Mouse (Mus musculus) Patski (cell line): ENCODE measurements at regions not wholly inside any gene's neighbourhood (a gene's known extent, or its start where the extent isn't known, plus 50 kb on each side); places are given as distances from the start of the nearest gene placed in this dataset.

Experiments used
- ATAC-seq: fragments of 100-300 bp; one replicate; pipeline ENCODE4 v1.8.0; 2021
- CTCF ChIA-PET: fragments of 350-600 bp; sonication (Branson Sonifier 250); formaldehyde crosslinking; loops from one replicate; lab custom pipeline; 2022; ENCODE audit warnings: inconsistent platforms; lab: Charles Lee
- POLR2A ChIA-PET: fragments of 350-600 bp; sonication (Branson Sonifier 250); formaldehyde crosslinking; loops from one replicate; lab custom pipeline; 2022; ENCODE audit warnings: antibody characterized with exemption, inconsistent platforms; lab: Charles Lee
- DNase-seq: peaks from one replicate; pipeline ENCODE4 v3.0.0-alpha.2; 2011; ENCODE audit warnings: low read depth, low spot score
- H3K27me3 ChIP-seq: fragments of 371-371 bp; one replicate; pipeline ENCODE4 v1.5.1; 2021
- CTCF ChIP-seq: fragments of 100-300 bp; IDR thresholded peaks from one replicate; pipeline ENCODE4 v1.5.1; 2021
- in situ Hi-C: fragments of 300-500 bp; cut with MboI; formaldehyde crosslinking; loops from 3 replicates; pipeline ENCODE4 v1.11.1; 2018; ENCODE audit warnings: low pct_unique_long_range_greater_than_20kb, mixed read lengths

DNA sequence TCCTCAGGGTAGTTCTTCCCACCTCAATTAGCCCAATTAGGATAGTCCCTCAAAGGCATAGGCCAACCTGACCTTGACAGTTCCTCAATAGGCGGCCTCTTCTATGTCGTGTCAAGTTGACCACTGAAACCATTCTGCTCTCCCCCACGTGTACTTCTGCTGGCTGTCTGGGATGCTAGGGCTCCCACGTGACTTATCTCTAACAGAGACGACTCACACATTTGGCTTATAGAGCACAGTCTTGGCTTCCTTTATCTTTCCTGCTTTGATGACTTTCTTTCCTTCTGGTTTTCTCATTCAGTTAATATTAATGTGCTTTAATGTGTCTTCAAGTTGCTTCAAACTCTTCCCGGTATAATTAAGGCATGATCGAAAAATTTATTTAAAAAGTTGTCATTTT lies 284.0 kb upstream of the Gm5148 start:
- ChIA-PET POLR2A (interaction anchor here (0.5 kb wide), 1 partner anchor 198 kb away, joined by 4 read pairs; no protein-coding TSS in a partner anchor), CTCF (interaction anchor here (1.1 to 1.3 kb wide), 2 partner anchors 11 to 25 kb away, joined by 3 to 4 read pairs; no protein-coding TSS in a partner anchor)
- H3K27me3 ChIP-seq, result no peaks in the 10 kb centered on the region
- DNase-seq (no peak), ATAC-seq (no peak)
- TF ChIP-seq CTCF, result no peak
- in situ Hi-C loops, result no loop called here

GRCm38 (mm10) chr3:38007626-38008025 lies 283.3 kb upstream of the Gm5148 start:
- no peak for ATAC-seq
- POLR2A ChIA-PET, result no interaction called here
- H3K27me3 ChIP-seq, result no peaks in the 10 kb centered on the region
- in situ Hi-C loops, result no loop called here
- CTCF ChIA-PET, result no interaction called here
- DNase-seq, result no peak
- no peak for TF ChIP-seq CTCF

- no peak for DNase-seq
- in situ Hi-C loops, result no loop called here
- ChIA-PET CTCF (interaction anchor here (1.3 to 1.6 kb wide), 2 partner anchors 8 to 11 kb away, joined by 3 to 4 read pairs; no protein-coding TSS in a partner anchor), POLR2A (no interaction called here)
- TF ChIP-seq CTCF, result no peak
- H3K27me3 ChIP-seq, result no peaks in the 10 kb centered on the region
- no peak for ATAC-seq
Measured at GRCm38 (mm10) chr3:38002275-38002674, 278.0 kb upstream of the Gm5148 start.

- no peak for DNase-seq
- H3K27me3 ChIP-seq, result no peaks in the 10 kb centered on the region
- no peak for TF ChIP-seq CTCF
- CTCF ChIA-PET, result interaction anchor here (1.0 to 1.6 kb wide), 4 partner anchors 10 to 18 kb away, joined by 3 to 6 read pairs (median 4); no protein-coding TSS in a partner anchor
- in situ Hi-C loops, result no loop called here
- no peak for ATAC-seq
- POLR2A ChIA-PET, result no interaction called here
Measured at GRCm38 (mm10) chr3:37999779-38000178, 275.5 kb upstream of the Gm5148 start.

DNA sequence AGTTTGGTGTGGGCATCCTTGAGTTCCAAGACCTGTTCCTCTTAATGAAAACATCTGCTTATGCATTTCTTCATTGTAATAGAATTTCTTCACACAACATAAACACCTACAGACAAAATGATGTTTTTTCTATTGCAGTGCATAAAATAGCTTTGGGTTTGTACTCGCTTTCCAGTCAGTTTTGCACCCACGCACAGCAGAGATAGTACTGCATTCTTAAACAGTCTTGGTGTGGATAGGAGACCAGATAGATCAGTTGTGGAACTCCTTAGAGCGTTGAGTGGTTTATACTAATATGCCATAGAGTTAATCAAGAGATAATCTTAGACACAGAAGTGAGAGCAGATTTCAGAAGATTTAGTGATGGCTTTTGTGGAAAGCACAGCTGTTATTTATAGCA lies 273.7 kb upstream of the Gm5148 start:
- POLR2A ChIA-PET, result no interaction called here
- TF ChIP-seq CTCF, result no peak
- no peak for DNase-seq
- CTCF ChIA-PET, result interaction anchor here (2.0 kb wide), 1 partner anchor 12 kb away, joined by 4 read pairs; no protein-coding TSS in a partner anchor
- no peak for ATAC-seq
- in situ Hi-C loops, result no loop called here
- H3K27me3 ChIP-seq, result no peaks in the 10 kb centered on the region

DNA sequence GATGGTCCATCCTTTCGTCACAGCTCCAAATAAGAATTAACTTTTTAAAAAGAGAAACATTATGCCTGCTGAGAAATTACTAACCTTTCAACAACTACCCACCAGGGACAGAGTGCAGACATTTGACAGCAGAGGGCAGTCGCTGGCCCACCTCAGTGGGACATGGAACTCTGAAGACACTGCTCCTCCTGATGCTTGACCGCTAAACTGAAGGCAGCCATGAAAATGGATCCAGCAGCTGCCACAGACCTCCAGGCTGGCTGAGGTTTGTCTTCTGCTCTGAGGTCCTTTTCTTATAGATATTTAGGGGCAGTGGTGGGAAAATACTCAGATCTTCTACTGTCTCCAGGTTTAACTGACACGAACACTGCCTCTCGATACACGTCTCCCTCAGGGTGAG lies 265.7 kb upstream of the Gm5148 start:
- TF ChIP-seq CTCF, result no peak

GRCm38 (mm10) chr3:37987775-37988505 lies 263.6 kb upstream of the Gm5148 start:
- ChIA-PET POLR2A (interaction anchor here (1.0 kb wide), 1 partner anchor 339 kb away, joined by 3 read pairs; no protein-coding TSS in a partner anchor), CTCF (interaction anchor here (1.2 to 2.7 kb wide), 2 partner anchors 10 to 16 kb away, joined by 4 to 9 read pairs; no protein-coding TSS in a partner anchor)
- ATAC-seq, result no peak
- H3K27me3 ChIP-seq, result no peaks in the 10 kb centered on the region
- in situ Hi-C loops, result no loop called here
- no peak for TF ChIP-seq CTCF
- no peak for DNase-seq

More for the DNA sequence above, 265.7 kb upstream of the Gm5148 start:
- ChIA-PET CTCF (no interaction called here), POLR2A (no interaction called here)
- in situ Hi-C loops, result no loop called here
- no peak for DNase-seq
- no peak for ATAC-seq
- H3K27me3 ChIP-seq, result no peaks in the 10 kb centered on the region

DNA sequence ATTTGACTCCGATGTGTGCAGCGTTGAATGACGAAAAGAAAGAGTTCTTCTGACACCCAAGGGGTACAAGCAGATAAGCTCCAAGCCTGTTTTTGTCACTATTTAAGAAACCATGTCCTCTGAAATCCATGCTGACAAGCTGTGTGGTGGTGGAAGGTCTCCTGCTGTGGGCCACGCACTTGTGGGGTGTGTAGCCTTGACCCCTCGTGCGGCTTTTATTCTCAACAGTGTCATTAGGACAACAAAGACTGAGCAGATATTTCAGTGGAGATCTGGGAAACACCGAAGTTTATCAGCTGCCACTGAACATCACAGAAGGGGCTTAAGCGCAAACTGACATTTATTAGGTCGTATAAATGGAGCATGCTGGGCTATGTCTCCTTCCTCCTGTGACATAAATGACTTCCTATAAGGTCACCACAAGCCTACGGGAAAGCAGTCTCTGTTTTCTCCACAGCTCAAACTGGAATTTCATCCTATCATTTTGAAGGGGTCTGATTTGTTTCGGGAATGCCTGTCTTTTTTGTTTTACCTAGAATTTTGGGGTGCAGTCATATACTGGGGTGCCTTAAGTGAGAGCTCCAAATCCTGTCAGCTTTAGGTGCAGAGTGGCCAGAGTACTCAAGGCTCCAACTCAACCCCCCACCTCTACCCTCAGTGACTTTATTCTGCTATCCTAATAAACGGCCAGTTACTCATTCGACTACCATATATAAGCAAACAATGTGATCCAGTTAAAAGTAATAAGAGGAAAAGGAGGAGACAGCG lies 262.9 kb upstream of the Gm5148 start:
- TF ChIP-seq CTCF, result no peak
- in situ Hi-C loops, result no loop called here
- DNase-seq (no peak), ATAC-seq (no peak)
- H3K27me3 ChIP-seq, result no peaks in the 10 kb centered on the region
- CTCF ChIA-PET, result interaction anchor here (1.2 to 2.7 kb wide), 2 partner anchors 9 to 16 kb away, joined by 4 to 9 read pairs; no protein-coding TSS in a partner anchor
- POLR2A ChIA-PET, result interaction anchor here (1.0 kb wide), 1 partner anchor 338 kb away, joined by 3 read pairs; no protein-coding TSS in a partner anchor

GRCm38 (mm10) chr3:37984706-37985105 lies 260.4 kb upstream of the Gm5148 start:
- no peak for DNase-seq
- in situ Hi-C loops, result no loop called here
- ChIA-PET CTCF (no interaction called here), POLR2A (interaction anchor here (1.0 kb wide), 1 partner anchor 14 kb away, joined by 5 read pairs; no protein-coding TSS in a partner anchor)
- TF ChIP-seq CTCF, result no peak
- no peak for ATAC-seq
- no peaks in the 10 kb centered on the region for H3K27me3 ChIP-seq

DNA sequence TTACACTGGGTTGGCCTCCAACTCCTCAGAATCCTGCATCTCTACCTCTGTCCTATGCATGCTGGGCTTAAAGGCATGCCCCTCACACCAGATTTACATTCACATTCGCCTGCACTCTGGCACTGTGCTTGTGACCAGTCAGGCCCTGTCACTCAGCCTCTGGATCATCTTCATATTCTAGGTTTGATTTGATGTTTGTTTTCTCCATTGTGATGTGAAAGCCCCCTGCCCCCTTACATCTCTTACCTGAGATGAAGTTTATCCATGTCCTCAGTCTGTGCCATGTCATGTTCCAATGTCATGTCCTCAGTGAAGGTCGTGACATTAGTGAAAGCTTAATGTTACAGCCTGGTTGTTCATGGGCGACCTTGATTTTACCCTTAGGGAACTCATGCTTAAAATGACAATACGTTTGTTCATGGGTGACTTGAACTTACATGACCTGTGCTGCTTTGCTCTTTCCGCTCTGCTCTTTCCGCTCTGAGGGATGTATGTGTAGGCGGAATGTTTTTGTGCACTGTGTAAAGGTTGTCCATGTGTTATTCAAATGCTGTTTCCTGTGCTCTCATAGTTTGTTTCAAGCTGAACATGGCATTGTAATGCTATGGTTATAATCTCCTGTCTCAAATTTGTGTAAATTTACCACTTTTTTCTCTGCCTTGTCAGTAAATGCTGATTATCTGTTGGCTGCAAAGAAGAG lies 257.3 kb upstream of the Gm5148 start:
- TF ChIP-seq CTCF, result no peak
- H3K27me3 ChIP-seq, result no peaks in the 10 kb centered on the region
- CTCF ChIA-PET, result no interaction called here
- in situ Hi-C loops, result no loop called here
- ATAC-seq, result no peak
- POLR2A ChIA-PET, result no interaction called here
- DNase-seq, result no peak
